In the genomic region with DNA sequence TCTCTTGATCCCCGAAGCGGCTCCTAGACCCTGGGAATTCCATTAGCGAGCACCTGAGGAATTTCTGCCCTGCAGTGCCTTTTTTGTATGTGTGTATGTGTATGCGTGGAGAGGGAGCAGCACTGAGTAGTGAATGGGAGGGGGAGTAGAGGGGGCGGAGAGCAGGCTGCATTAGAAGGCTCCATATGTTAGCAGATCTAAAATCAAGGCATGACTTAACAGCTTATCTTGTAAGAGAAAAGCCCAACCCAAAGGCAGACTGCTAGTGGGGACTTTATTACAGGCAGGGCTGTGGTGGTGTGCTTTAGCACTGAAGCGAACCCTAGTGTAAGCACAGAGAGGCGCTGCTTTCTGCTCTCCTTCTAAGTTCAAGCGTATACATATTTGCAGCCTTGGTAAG, we compare ENCODE assay signal across 8 mouse cellular contexts. TPM values are rescaled to one million over a fixed set of nuclear protein-coding genes. Genes with fewer than 3 reads are reported as not detected.
DNase-seq lines count a peak whose midpoint lies in the region; ATAC-seq lines count a peak whose summit lies in the region.

No protein-coding gene starts in this region.

- H3K27ac ChIP-seq in lung, embryonic 16.5 days (ENCODE audit: low read length): peak overlapping the region; percentile 1
- H3K27ac ChIP-seq in hindbrain, embryonic 16.5 days (ENCODE audit: low read depth, low read length): peak overlapping the region; percentile 73
- H3K27ac ChIP-seq in midbrain, embryonic 15.5 days: peak overlapping the region; percentile 56

- no peak for ATAC-seq in lung, embryonic 16.5 days (ENCODE audit: low read depth)
- peak; percentile 12; the same call in 1 of the 2 replicates for ATAC-seq in hindbrain, embryonic 16.5 days
- ATAC-seq in midbrain, embryonic 15.5 days (replicated peaks): peak; percentile 26

- H3K9me3 ChIP-seq in lung, embryonic 16.5 days (ENCODE audit: control insufficient read depth, low read length): no peaks in the 10 kb centered on the region
- no peaks in the 10 kb centered on the region for H3K9me3 ChIP-seq in hindbrain, embryonic 16.5 days (ENCODE audit: control insufficient read depth, low read length)
- H3K9me3 ChIP-seq in midbrain, embryonic 15.5 days: no peaks in the 10 kb centered on the region

- no peaks in the 10 kb centered on the region for H3K36me3 ChIP-seq in lung, embryonic 16.5 days (ENCODE audit: control insufficient read depth, insufficient read depth, low read length)
- no peaks in the 10 kb centered on the region for H3K36me3 ChIP-seq in hindbrain, embryonic 16.5 days (ENCODE audit: control insufficient read depth, insufficient read depth, low read length)
- H3K36me3 ChIP-seq in midbrain, embryonic 15.5 days (replicated peaks): no peaks in the 10 kb centered on the region

- peaks cover 6% of the 10 kb centered on the region for H3K4me1 ChIP-seq in lung, embryonic 16.5 days (replicated peaks; ENCODE audit: control insufficient read depth, insufficient read depth, low read length)
- peaks cover 27% of the 10 kb centered on the region for H3K4me1 ChIP-seq in hindbrain, embryonic 16.5 days (ENCODE audit: control insufficient read depth, insufficient read depth, low read depth, low read length)
- peaks cover 30% of the 10 kb centered on the region for H3K4me1 ChIP-seq in midbrain, embryonic 15.5 days

- H3K27me3 ChIP-seq in lung, embryonic 16.5 days (ENCODE audit: control insufficient read depth, insufficient read depth, low read depth, low read length): peaks cover 13% of the 10 kb centered on the region; the same call in 1 of the 2 replicates
- peaks cover 2% of the 10 kb centered on the region; the same call in 1 of the 2 replicates for H3K27me3 ChIP-seq in hindbrain, embryonic 16.5 days (replicated peaks; ENCODE audit: control insufficient read depth, insufficient read depth, low read length)
- no peaks in the 10 kb centered on the region for H3K27me3 ChIP-seq in midbrain, embryonic 15.5 days (replicated peaks)

- DNase-seq in adrenal gland, postnatal 14 days: peak; percentile 9
- DNase-seq in adrenal gland, adult 18-20 months (ENCODE audit: low spot score in 2 of 2): no peak
- no peak for DNase-seq in lung, adult 18-20 months
- DNase-seq in B cell, adult 2 months: no peak
- no peak for DNase-seq in ovary, postnatal 14 days (ENCODE audit: low spot score)

- no peak overlapping the region for H3K9ac ChIP-seq in lung, embryonic 16.5 days (ENCODE audit: low read length)
- peak overlapping the region; percentile 48; the same call in 1 of the 2 replicates for H3K9ac ChIP-seq in hindbrain, embryonic 16.5 days (ENCODE audit: low read depth, low read length)
- peak overlapping the region; percentile 43 for H3K9ac ChIP-seq in midbrain, embryonic 15.5 days

- peak overlapping the region; percentile 14 for H3K4me3 ChIP-seq in lung, embryonic 16.5 days (ENCODE audit: low read length)
- peak overlapping the region; percentile 34 for H3K4me3 ChIP-seq in hindbrain, embryonic 16.5 days (ENCODE audit: low read length)
- peak overlapping the region; percentile 30 for H3K4me3 ChIP-seq in midbrain, embryonic 15.5 days

- WGBS in lung, embryonic 16.5 days: 14% methylated on average over 8 of the region's 8 CpGs
- WGBS in hindbrain, embryonic 16.5 days: 3% methylated on average over 8 of the region's 8 CpGs
- 5% methylated on average over 8 of the region's 8 CpGs for WGBS in midbrain, embryonic 15.5 days

- H3K4me2 ChIP-seq in lung, embryonic 16.5 days (ENCODE audit: low read depth, low read length): peak overlapping the region; percentile 17
- peak overlapping the region; percentile 61 for H3K4me2 ChIP-seq in hindbrain, embryonic 16.5 days (ENCODE audit: low read length)
- H3K4me2 ChIP-seq in midbrain, embryonic 15.5 days: peak overlapping the region; percentile 54

RNA-seq across cellular contexts. Expression of a gene that starts 3.7 kb away (rescaled TPM):
- 22.1 and 24.4 TPM in 2 replicates for total RNA-seq in adrenal gland, postnatal 14 days (2021)
- 10 to 100 TPM in 1 of 2 experiments, 1 to 10 TPM in 1; 7.7 to 12.2 TPM for total RNA-seq in adrenal gland, adult 18-20 months (2021)
- polyA plus RNA-seq in lung, embryonic 16.5 days (2015; fragmentation: Nextera tagmentation; extraction: Ambion mirVana): 3.2 and 3.6 TPM in 2 replicates
- polyA plus RNA-seq in hindbrain, embryonic 16.5 days (2015; fragmentation: Nextera tagmentation; extraction: Ambion mirVana): 2.9 and 3.7 TPM in 2 replicates
- polyA plus RNA-seq in midbrain, embryonic 15.5 days (2015; fragmentation: Nextera tagmentation; extraction: Ambion mirVana): 4.0 and 6.2 TPM in 2 replicates

Comparison
In these comparisons a context has a peak if more than half of its experiments do, and no peak if none do; other contexts are left out.
1. H3K27ac ChIP-seq: peak in every context shown above with its lines; median percentile 73 in hindbrain, embryonic 16.5 days; 56 in midbrain, embryonic 15.5 days; 1 in lung, embryonic 16.5 days.